Mouse (Mus musculus) urinary bladder, adult 2 months (tissue): ENCODE measurements around the gene Slc37a1. TPM values are rescaled to one million over a fixed set of nuclear protein-coding genes. Genes with fewer than 3 reads are reported as not detected.

Experiments
- DNase-seq: peaks from one replicate; pipeline ENCODE4 v3.0.0; 2022; ENCODE audit warnings: low spot score
- polyA plus RNA-seq: library from polyadenylated mRNA; depleted of rRNA; stranded (reverse); fragments of >200 nt; gene quantifications from 2 replicates; pipeline ENCODE4 v1.2.3, GENCODE M21; 2012; rRNA removed

Gene Slc37a1
- polyA plus RNA-seq, result 10.6 and 11.7 TPM in 2 replicates

GRCm38 (mm10) chr17:31286492-31286891 lies at the start of gene Slc37a1:
Gene Slc37a1 (plus strand): TSS chr17:31286792.
- DNase-seq, result no peak

GRCm38 (mm10) chr17:31238234-31239020 lies 48.2 kb upstream of the Slc37a1 start:
- no peak for DNase-seq

DNA sequence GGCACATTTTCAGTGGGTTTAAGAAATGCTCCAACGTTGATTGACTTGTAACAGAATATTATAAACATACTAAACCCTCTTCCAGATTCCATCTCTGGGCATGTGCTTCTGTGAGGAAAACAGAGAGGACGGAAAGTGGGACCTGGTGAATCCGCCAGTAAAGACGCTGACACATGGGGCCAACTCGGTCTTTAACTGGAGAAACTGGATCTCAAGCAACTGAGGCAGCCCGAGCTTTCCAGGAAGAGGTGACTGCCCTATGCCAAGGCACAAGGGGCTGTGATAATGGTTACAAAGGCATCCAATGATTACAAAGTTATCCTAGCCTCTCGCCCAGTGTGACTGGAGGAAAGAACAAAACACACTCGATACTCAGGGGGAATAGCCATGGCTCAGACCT lies 45.4 kb upstream of the Slc37a1 start:
- no peak for DNase-seq

DNA sequence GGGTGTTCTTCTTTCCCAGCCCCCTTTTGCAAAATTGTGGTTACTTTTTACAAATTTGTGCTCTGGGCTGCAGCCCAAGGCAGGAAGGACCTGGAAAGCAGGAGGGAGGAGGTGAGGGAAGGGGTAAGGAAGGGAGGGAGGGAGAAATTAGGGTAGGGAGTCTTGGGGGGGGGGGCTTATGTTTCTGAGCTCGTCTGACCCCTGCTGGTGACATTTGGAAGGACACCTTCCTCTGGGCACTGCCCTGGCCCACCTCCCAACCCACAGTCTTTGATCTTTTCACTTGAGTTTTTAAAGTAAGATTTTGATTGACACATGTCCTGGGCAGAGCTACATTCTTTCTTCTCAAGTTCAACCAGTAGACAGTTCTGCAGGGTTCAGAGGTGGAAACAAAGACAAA lies 43.8 kb upstream of the Slc37a1 start:
- DNase-seq, result peak; percentile 17

DNA sequence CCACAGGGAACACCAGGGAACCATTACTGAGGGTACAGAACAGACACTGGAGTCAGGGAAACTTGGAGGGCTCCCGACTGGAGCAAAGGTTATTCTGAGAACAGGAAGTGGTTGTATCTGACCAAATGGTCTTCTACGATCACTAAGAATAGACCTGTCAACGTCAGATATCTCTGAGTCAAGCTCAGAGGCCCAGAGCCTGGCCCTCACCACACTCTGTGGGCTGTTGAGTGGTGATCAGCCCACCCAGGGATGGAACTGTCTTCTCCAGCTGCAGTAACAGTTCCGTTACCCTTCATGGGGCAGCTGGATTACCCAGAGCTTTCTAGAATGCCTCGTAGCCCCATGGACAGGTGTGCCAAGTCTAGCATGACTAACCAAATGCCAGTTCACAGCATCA lies 41.3 kb upstream of the Slc37a1 start:
- DNase-seq, result no peak

GRCm38 (mm10) chr17:31247144-31247543 lies 39.4 kb upstream of the Slc37a1 start:
- DNase-seq, result no peak

DNA sequence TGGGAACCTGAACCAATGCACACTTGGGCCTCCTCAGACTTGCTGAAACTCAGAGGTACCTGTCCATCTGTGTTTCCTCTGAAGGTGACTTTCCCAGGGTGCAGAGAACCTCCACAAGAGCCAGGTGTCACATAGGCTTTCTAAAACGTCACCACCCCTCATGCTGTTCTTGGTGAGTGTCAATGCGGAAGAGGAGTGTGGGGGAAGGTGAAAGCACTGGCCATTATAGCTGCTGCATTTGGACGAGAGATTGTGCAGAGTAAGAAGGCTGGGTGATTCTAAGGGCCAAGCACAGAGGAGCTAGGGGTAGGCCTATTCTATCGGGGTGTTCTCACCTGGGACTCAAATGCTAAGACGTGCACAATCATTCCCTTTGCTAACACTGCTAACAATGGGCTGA lies 32.6 kb upstream of the Slc37a1 start:
- DNase-seq, result no peak

DNA sequence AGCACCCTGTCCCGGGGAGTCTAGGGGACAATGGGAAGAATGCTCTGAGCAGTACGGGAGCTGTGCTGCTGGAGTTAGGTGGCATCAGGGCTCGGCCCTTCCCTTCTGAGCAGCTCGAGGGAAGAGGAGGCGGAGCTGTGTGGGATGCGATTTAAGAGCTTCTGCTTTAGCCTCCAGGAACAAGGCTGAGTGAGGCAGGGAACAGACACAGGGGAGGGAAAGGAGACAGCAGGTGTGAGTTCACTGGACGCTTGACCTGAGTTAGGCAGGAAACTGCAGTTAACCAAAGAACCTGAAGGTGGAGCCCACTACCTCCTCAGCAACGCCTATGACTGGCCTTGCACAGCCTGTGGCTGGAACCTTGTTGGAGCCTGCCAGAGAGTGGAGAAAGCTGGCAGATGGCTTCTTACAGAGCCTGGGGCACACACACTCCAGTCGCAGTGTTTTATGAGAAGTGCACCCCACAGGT lies 32.1 kb upstream of the Slc37a1 start:
- peak; percentile 54 for DNase-seq

GRCm38 (mm10) chr17:31257149-31257548 lies 29.4 kb upstream of the Slc37a1 start:
- no peak for DNase-seq

DNA sequence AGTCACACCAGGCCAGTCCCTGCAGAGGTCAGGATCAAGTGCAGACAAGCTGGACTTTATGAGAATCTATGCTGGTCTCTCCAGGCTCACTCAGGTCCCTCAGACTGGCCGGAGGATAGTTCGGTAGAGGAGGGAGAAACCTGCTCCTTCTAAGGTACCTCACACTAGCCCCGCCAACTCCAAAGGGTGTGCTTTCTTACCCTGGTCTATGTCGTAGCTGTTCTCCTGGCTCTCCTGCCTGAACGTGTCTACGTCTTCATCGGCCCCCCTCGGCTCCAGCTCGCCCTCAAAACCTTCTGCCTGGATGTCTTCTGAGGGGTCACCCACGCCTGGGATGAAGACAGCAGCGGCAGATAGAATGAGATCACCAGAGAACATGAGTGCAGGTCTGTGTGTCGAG lies 28.7 kb upstream of the Slc37a1 start:
- no peak for DNase-seq

- DNase-seq, result no peak
These were observed 28.2 kb upstream of the Slc37a1 start for GRCm38 (mm10) chr17:31258310-31258865.

GRCm38 (mm10) chr17:31259145-31259544 lies 27.4 kb upstream of the Slc37a1 start:
- no peak for DNase-seq

DNA sequence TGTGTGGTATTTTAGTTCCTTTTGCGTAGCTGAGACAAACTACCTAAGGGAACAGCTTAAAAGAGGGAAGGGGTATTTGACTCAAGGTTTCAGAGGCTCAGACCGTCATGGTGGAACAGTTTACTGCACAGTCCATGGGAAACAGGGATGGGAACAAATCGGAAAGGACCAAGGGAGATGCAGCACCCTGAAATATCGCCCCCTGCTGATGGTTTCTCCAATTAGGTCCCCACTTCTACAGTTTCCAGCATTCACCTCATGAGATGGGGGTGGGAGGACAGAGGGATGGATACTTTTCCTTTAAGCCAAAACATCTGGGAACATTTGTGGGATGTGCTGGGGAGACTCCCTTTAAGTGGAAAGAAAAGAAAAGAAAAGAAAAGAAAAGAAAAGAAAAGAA lies 26.8 kb upstream of the Slc37a1 start:
- no peak for DNase-seq

GRCm38 (mm10) chr17:31260430-31260829 lies 26.2 kb upstream of the Slc37a1 start:
- DNase-seq, result peak; percentile 62

- no peak for DNase-seq
These were observed 25.2 kb upstream of the Slc37a1 start for GRCm38 (mm10) chr17:31261352-31261751.

DNA sequence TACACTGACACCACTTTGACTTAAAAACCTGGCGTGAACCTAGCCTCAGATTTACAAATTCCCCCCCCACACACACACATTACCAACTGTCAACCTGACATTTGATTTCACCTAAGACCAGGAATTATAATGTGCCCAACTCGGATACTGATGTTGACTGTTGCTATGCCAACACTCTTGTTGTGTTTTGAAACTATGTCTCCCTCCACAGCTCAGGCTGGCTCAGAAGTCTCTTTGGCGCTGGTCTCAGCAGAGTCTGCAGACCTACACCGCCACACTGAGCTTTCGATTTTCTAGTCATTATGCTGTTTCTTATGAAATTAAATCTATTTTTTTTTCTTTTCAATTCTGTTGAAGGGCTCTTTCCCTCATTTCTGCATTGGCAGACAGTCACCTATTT lies 23.9 kb upstream of the Slc37a1 start:
- DNase-seq, result no peak

- no peak for DNase-seq
These were observed 22.8 kb upstream of the Slc37a1 start for GRCm38 (mm10) chr17:31263770-31264169.

- no peak for DNase-seq
These were observed 22.2 kb upstream of the Slc37a1 start for GRCm38 (mm10) chr17:31264372-31264771.

DNA sequence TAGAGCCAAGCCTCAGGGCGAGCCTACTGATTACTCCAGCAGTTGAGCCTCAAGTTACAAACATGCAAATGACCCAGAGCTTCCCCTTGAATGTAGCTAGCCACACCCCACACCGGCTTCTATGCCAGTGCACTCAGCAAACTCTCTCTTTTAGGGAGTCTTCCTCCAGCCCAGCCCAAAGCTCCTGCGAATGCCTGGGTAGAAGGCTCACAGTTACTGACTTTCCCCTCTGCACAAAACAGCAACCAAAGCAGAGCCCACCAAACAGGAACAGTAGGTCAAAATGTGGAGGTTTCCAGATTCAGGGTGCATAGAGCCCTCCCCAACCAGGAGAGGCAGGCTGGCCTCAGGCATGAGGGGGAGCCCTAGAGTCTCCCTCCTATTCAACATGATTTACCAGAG lies 21.4 kb upstream of the Slc37a1 start:
- no peak for DNase-seq

DNA sequence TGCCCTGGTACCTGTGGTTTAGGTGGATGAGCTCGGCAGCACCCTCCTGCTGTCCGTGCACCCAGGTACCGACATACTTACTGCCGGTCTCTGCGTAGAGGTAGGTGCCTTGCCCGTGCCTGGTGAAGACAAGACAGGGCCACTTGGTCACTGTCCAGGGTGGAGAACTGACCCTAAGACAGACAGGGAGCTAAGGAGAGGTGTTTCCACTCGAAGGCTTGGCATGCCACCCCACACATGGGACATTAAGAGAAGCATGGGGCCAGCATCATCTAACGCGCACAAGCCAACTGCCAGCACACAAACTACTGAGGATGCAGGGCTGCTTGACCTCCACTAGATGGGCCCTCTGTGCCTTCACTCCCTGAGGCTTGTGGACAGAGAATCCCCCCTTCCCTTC lies 20.8 kb upstream of the Slc37a1 start:
- no peak for DNase-seq

DNA sequence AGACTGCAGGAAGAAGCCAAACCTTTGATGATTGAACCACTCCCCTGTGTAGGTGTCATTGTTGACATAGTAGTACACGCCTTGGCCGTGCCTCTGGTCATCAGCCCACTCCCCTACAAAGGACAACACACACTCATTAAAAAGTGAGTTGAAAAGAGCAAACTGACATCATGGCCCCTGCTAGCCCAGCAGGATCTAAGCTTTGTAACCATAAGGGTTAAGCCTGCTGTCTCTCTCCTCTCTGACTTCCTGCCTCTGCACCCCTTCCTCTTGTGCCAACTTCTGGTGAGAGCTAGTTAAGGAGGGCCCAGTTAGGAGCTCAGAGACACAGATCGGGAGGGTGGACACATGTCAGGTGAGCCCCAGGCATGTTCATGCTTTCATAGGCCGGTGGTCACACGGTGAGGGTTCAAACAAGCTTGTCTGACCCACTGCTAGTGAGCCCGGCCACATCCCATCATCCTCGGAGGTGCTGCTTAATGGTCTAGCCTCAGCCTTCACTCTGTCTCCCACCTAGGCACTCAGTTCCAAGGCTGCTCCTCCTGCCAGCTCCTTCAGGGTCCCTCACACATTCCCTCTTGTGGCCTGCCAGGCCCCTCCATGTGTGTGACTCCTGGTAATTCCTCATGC lies 20.2 kb upstream of the Slc37a1 start:
- DNase-seq, result no peak

DNA sequence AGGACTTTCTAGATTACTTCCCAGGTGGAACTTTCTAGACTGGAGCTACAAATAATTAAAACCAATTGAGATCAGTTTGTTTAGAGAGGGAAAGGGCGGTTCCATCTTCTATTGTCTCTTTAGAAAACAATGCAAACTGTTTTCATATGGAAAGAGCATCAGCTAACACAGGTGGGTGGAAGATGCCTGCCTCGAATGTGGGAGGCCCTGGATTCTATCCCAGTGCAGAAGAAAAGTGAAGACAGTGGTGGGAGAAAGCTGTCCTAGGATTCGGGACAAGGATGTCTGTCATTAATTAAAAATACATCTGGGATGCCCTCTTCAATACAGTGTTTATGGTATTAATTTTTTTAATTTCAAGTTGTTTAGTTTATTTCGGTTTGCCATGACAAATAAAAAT lies 19.5 kb upstream of the Slc37a1 start:
- DNase-seq, result no peak

GRCm38 (mm10) chr17:31267603-31268002 lies 19.0 kb upstream of the Slc37a1 start:
- no peak for DNase-seq
